Mouse (Mus musculus) spleen, embryonic (tissue): ENCODE results near the gene Ssh2.

ENCODE experiments used
- CTCF ChIA-PET: fragments of 350-600 bp; sonication (Branson Sonifier 250); formaldehyde crosslinking; loops from one replicate; lab custom pipeline; 2022; lab: Charles Lee

Ssh2 gene

GRCm38 (mm10) chr11:77489591-77490235 is 273.6 kb downstream of the Ssh2 start, which contains the start of gene Ankrd13b:
TSS of gene Ankrd13b (minus strand) at chr11:77489678.
- CTCF ChIA-PET: interaction anchor here (1.0 kb wide), 1 partner anchor 10 kb away, joined by 3 read pairs; no protein-coding TSS in a partner anchor

- CTCF ChIA-PET: interaction anchor here (1.0 kb wide), 1 partner anchor 9 kb away, joined by 3 read pairs; no protein-coding TSS in a partner anchor
These were observed 274.4 kb downstream of the Ssh2 start for GRCm38 (mm10) chr11:77490451-77490850.

- CTCF ChIA-PET: interaction anchor here (1.4 kb wide), 1 partner anchor 24 kb away, joined by 4 read pairs; the partner anchor contains the start of genes Abhd15 and Trp53i13
These were observed 275.0 kb downstream of the Ssh2 start for GRCm38 (mm10) chr11:77491123-77491501.

GRCm38 (mm10) chr11:77491502-77492291 is 275.6 kb downstream of the Ssh2 start:
- CTCF ChIA-PET: interaction anchor here (0.6 to 1.4 kb wide), 3 partner anchors 24 to 117 kb away, joined by 3 to 4 read pairs (median 3); partner anchors contain the start of genes Abhd15 and Trp53i13

GRCm38 (mm10) chr11:77492311-77492871 is 276.3 kb downstream of the Ssh2 start:
- CTCF ChIA-PET: interaction anchor here (0.6 to 1.4 kb wide), 2 partner anchors 23 to 27 kb away, joined by 3 to 4 read pairs; partner anchors contain the start of genes Abhd15 and Trp53i13

- CTCF ChIA-PET: interaction anchor here (0.6 kb wide), 1 partner anchor 27 kb away, joined by 3 read pairs; no protein-coding TSS in a partner anchor
These were observed 276.8 kb downstream of the Ssh2 start for GRCm38 (mm10) chr11:77492911-77493332.

- CTCF ChIA-PET: no interaction called here
These were observed 277.6 kb downstream of the Ssh2 start, which contains the start of gene Git1 for GRCm38 (mm10) chr11:77493512-77494343. TSS of gene Git1 (plus strand) at chr11:77493562.

GRCm38 (mm10) chr11:77494344-77494676 is 278.2 kb downstream of the Ssh2 start:
- CTCF ChIA-PET: no interaction called here

- CTCF ChIA-PET: no interaction called here
These were observed 278.7 kb downstream of the Ssh2 start for GRCm38 (mm10) chr11:77494782-77495181.

GRCm38 (mm10) chr11:77495507-77495906 is 279.4 kb downstream of the Ssh2 start:
- CTCF ChIA-PET: interaction anchor here (0.7 kb wide), 1 partner anchor 42 kb away, joined by 15 read pairs; no protein-coding TSS in a partner anchor

GRCm38 (mm10) chr11:77497341-77497756 is 281.3 kb downstream of the Ssh2 start:
- CTCF ChIA-PET: no interaction called here

- CTCF ChIA-PET: no interaction called here
These were observed 281.8 kb downstream of the Ssh2 start for GRCm38 (mm10) chr11:77497851-77498250.

GRCm38 (mm10) chr11:77498261-77499139 is 282.4 kb downstream of the Ssh2 start:
- CTCF ChIA-PET: interaction anchor here (0.7 kb wide), 1 partner anchor 311 kb away, joined by 5 read pairs; no protein-coding TSS in a partner anchor

- CTCF ChIA-PET: interaction anchor here (0.6 to 0.7 kb wide), 2 partner anchors 9 to 310 kb away, joined by 3 to 5 read pairs; no protein-coding TSS in a partner anchor
These were observed 283.3 kb downstream of the Ssh2 start for GRCm38 (mm10) chr11:77499354-77499753.

- CTCF ChIA-PET: interaction anchor here (0.5 kb wide), 1 partner anchor 189 kb away, joined by 6 read pairs; no protein-coding TSS in a partner anchor
These were observed 284.6 kb downstream of the Ssh2 start for GRCm38 (mm10) chr11:77500361-77501325.

GRCm38 (mm10) chr11:77501392-77501791 is 285.3 kb downstream of the Ssh2 start:
- CTCF ChIA-PET: no interaction called here

- CTCF ChIA-PET: interaction anchor here (0.5 kb wide), 1 partner anchor 465 kb away, joined by 3 read pairs; no protein-coding TSS in a partner anchor
These were observed 285.9 kb downstream of the Ssh2 start for GRCm38 (mm10) chr11:77501971-77502370.

- CTCF ChIA-PET: no interaction called here
These were observed 286.4 kb downstream of the Ssh2 start for GRCm38 (mm10) chr11:77502481-77502880.
